Mouse (Mus musculus) midbrain, embryonic 15.5 days (tissue): Measurements from ENCODE around the gene Napsa. TPM values are rescaled to one million over a fixed set of nuclear protein-coding genes. Genes with fewer than 3 reads are reported as not detected.
A peak's percentile ranks its signal among the peaks of the same experiment; 100 is the strongest.

Experiments
- ATAC-seq: fragments of 200-750 bp; cut with Nextera tagmentation; replicated peaks from 2 replicates; pipeline ENCODE4 v1.8.0; 2017; ENCODE audit warnings: moderate TSS enrichment
- H3K27ac ChIP-seq: fragments of 300-500 bp; sonication (generic); 2 replicates; pipeline ENCODE4 v1.5.1; 2015; ENCODE audit warnings: mild to moderate bottlenecking, inconsistent platforms
- H3K27me3 ChIP-seq: fragments of 300-500 bp; sonication (generic); replicated peaks from 2 replicates; pipeline ENCODE4 v1.6.1; 2015; ENCODE audit warnings: inconsistent platforms
- H3K36me3 ChIP-seq: fragments of 300-500 bp; sonication (generic); replicated peaks from 2 replicates; pipeline ENCODE4 v1.6.1; 2015; ENCODE audit warnings: inconsistent platforms
- H3K4me1 ChIP-seq: fragments of 300-500 bp; sonication (generic); 2 replicates; pipeline ENCODE4 v1.6.1; 2015; ENCODE audit warnings: inconsistent platforms
- H3K4me2 ChIP-seq: fragments of 300-500 bp; sonication (generic); 2 replicates; pipeline ENCODE4 v1.6.1; 2015; ENCODE audit warnings: inconsistent platforms, mild to moderate bottlenecking, moderate library complexity
- H3K4me3 ChIP-seq: fragments of 300-500 bp; sonication (generic); 2 replicates; pipeline ENCODE4 v1.5.1; 2015; ENCODE audit warnings: mild to moderate bottlenecking, inconsistent platforms
- H3K9ac ChIP-seq: fragments of 300-500 bp; sonication (generic); 2 replicates; pipeline ENCODE4 v1.6.1; 2015; ENCODE audit warnings: mild to moderate bottlenecking, inconsistent platforms
- H3K9me3 ChIP-seq: fragments of 300-500 bp; sonication (generic); 2 replicates; pipeline ENCODE4 v1.6.1; 2016; ENCODE audit warnings: inconsistent platforms
- WGBS: fragments of 180-500 bp; shearing (Covaris S2); methylation state at CpG from one replicate; pipeline ENCODE4 v1.1.7; 2015; ENCODE audit warnings: mixed read lengths; 5-methylcytosine and 5-hydroxymethylcytosine counted together
- polyA plus RNA-seq: library from polyadenylated mRNA; unstranded; fragments of >200 nt; fragmentation: Nextera tagmentation; extraction: Ambion mirVana; gene quantifications from 2 replicates; pipeline ENCODE4 v1.2.1, GENCODE M21; 2015

The Napsa gene
- polyA plus RNA-seq, 1 experiment from 2014 or later, result 1.4 TPM

DNA sequence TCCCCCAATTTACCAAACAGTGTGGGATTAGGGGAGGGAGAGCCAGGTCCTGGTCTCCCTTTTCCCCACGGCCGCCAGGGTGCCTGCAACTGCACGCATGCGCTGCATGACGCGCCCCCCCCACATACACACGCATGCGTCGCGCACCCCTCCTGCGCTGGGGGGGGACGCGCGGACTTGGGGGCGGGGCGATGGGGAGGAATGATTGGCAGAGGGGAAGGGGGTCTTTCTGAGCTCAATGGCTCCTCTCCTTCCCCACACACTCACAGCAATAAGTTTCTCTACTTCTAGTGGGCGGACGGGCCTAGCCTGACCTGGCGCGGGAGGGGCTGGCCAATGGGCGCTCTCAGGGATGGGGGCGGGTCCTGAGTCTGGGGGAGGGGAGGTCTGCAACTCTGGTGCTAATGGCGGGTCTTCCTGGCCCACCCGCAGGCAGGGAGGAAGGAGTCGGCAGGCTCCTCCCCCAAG is 32.0 kb downstream of the Napsa start:
- Histone ChIP-seq H3K27ac (no peak overlapping the region), H3K4me3 (peak overlapping the region; percentile 31), H3K9me3 (no peaks in the 10 kb centered on the region), H3K4me1 (peaks cover 23% of the 10 kb centered on the region), H3K36me3 (no peaks in the 10 kb centered on the region), H3K4me2 (peak overlapping the region; percentile 51), H3K27me3 (peaks cover 32% of the 10 kb centered on the region), H3K9ac (no peak overlapping the region; the same call in 1 of the 2 replicates)
- WGBS, result 2% methylated on average over 24 of the region's 25 CpGs
- peak; percentile 46 for ATAC-seq

DNA sequence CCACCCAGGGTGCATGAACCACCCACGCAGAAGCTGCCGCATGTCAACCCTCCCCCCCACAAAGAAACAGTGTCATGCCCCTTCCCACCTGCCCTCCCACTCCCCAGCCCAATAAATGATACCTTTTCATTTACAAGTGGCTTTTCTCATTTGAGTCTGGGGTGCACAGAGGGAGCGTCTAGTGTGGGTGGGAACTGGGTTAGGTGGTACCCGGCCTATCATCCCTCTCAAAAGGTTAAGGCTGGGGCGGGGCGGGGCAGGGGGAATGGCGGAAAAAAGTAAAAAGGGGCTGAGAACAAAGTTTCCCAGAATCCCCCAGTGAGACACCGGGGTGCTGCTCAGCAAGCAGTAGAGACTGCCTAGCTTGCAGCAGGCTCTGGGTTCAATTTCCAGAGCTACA is 32.4 kb downstream of the Napsa start:
- no peaks in the 10 kb centered on the region for H3K36me3 ChIP-seq
- peaks cover 32% of the 10 kb centered on the region for H3K27me3 ChIP-seq
- no peaks in the 10 kb centered on the region for H3K9me3 ChIP-seq
- no peak overlapping the region for H3K27ac ChIP-seq
- no peak for ATAC-seq
- no peak overlapping the region for H3K9ac ChIP-seq
- H3K4me1 ChIP-seq, result peaks cover 23% of the 10 kb centered on the region
- H3K4me2 ChIP-seq, result peak overlapping the region; percentile 51
- H3K4me3 ChIP-seq, result peak overlapping the region; percentile 31
- WGBS, result 3% methylated on average over 8 of the region's 8 CpGs

DNA sequence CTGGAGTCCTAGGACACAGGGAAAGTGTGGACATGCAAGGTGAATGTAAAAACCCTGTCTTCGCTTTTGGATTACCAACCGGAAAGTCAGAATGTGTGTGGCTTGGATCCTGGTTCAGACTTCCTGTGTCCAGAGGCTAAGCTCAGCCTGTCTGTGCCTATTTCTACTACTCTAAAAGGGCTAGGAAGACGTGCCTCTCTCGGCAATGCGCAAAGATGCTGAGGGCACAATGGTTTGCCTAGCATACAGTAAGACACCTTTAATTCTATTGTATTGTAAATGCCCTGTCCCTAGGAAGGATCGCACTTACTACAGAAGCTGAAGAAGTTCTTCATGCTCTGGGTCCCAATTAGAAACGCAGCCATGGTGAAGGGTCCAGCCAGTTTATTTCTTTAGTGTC is 33.3 kb downstream of the Napsa start:
- peaks cover 32% of the 10 kb centered on the region for H3K27me3 ChIP-seq

DNA sequence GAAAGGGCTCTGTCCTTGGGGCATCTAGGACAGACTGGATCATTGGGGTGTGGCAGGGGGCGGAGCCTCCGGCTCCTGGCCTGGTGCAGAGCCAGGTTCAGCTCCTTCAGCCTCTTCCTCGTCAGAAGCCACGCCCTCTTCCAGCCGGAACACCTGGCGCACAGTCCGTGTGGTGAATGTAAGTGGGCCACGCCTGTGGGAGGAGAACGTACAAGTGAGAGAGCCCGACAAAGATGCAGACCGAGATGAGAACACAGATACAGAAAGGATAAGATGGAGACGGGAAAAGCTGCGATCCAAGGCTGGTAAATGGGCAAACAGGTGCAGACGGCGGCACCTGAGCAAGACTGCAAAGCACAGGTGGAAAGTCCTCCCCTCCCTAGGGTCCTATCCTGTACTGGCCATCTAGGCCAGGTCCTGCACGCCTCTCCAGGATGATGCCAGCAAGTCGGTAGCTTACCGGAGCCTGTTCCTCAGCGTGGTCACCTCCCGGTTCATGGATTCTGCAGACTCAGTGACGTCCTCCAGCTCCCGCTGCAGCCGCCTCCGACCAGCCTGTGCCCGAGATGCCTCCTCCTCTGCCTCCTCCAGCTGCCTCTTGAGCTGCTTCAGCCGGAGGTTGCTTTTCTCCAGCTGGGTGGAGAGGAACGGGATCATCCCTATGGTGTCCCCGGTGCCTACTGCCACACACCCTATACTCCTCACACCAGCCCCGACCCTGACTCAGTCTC is 34.2 kb downstream of the Napsa start:
- WGBS, result 12% methylated on average over 29 of the region's 29 CpGs
- Histone ChIP-seq H3K4me2 (peak overlapping the region; percentile 24), H3K9ac (0 out of 2 replicates have a peak overlapping the region, but pooled peaks have one; percentile 9), H3K27me3 (peaks cover 25% of the 10 kb centered on the region), H3K36me3 (no peaks in the 10 kb centered on the region), H3K4me1 (peaks cover 23% of the 10 kb centered on the region), H3K4me3 (peak overlapping the region; percentile 13), H3K27ac (no peak overlapping the region), H3K9me3 (no peaks in the 10 kb centered on the region)
- ATAC-seq, result no peak

More for the DNA sequence above, 33.3 kb downstream of the Napsa start:
- 33% methylated on average over 7 of the region's 7 CpGs for WGBS
- H3K4me2 ChIP-seq, result no peak overlapping the region
- no peak overlapping the region for H3K9ac ChIP-seq
- H3K4me3 ChIP-seq, result no peak overlapping the region
- ATAC-seq, result no peak
- peaks cover 23% of the 10 kb centered on the region for H3K4me1 ChIP-seq
- H3K27ac ChIP-seq, result no peak overlapping the region
- H3K36me3 ChIP-seq, result no peaks in the 10 kb centered on the region
- no peaks in the 10 kb centered on the region for H3K9me3 ChIP-seq

DNA sequence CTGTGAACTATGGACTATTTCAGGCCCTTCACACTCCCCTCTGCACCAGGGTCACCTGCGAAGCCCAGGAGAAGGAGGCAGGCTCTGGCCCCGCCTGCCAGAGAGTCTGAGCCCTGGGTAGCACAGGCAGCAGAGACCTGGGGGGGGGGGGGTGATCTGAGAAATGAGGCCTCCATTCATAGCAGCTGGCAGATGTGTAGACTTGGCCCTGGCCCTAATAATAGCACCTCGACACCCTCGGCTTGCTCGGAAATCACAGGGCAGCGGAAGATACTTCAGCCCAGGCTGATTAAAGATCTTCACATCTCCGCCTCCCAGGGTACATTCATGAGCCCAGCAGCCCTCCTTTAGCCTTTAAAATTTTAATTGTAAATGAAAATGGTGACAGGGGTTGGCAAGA is 40.0 kb downstream of the Napsa start:
- Histone ChIP-seq H3K27me3 (peaks cover 28% of the 10 kb centered on the region), H3K36me3 (no peaks in the 10 kb centered on the region), H3K4me3 (no peak overlapping the region), H3K4me1 (peaks cover 5% of the 10 kb centered on the region; the same call in 1 of the 2 replicates), H3K9me3 (no peaks in the 10 kb centered on the region), H3K4me2 (no peak overlapping the region), H3K9ac (no peak overlapping the region), H3K27ac (no peak overlapping the region)
- WGBS, result 69% methylated on average over 7 of the region's 7 CpGs
- ATAC-seq, result no peak

DNA sequence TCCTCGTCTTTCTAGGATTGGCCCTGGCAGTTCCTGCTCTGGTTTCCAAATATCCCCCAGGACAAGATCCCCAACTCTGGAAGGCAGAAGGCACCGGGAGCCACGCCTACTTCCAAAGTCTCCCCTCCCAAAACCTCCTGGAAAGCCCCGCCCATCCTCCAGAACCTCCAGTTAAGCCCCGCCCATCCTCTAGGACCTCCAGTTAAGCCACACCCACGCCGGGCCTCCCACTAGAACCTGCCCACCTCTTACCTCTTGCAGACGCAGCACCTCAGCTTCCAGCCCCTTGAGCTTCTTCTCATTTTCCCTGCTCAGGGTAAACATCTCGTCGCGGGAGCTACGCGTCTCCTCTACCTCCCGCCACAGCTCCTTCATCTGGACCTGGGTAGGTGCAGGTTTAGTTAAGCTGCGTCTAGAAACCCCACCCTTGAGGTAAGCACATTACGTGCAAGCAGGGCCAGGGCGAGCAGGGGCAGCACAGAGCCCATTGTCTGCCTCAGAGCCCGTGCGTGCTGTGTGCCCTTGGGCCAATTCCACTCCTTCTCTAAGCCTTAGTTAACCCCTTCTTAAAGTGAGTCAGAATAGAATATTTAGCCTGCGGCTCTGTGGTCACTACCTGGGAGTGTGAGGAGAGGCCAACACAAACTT is 42.0 kb downstream of the Napsa start:
- H3K9ac ChIP-seq, result no peak overlapping the region
- H3K4me1 ChIP-seq, result peaks cover 5% of the 10 kb centered on the region; the same call in 1 of the 2 replicates
- peak overlapping the region; percentile 11 for H3K4me3 ChIP-seq
- H3K4me2 ChIP-seq, result peak overlapping the region; percentile 19; the same call in 1 of the 2 replicates
- H3K27ac ChIP-seq, result no peak overlapping the region
- no peak for ATAC-seq
- 10% methylated on average over 20 of the region's 20 CpGs for WGBS
- no peaks in the 10 kb centered on the region for H3K9me3 ChIP-seq
- no peaks in the 10 kb centered on the region for H3K36me3 ChIP-seq
- peaks cover 28% of the 10 kb centered on the region for H3K27me3 ChIP-seq

DNA sequence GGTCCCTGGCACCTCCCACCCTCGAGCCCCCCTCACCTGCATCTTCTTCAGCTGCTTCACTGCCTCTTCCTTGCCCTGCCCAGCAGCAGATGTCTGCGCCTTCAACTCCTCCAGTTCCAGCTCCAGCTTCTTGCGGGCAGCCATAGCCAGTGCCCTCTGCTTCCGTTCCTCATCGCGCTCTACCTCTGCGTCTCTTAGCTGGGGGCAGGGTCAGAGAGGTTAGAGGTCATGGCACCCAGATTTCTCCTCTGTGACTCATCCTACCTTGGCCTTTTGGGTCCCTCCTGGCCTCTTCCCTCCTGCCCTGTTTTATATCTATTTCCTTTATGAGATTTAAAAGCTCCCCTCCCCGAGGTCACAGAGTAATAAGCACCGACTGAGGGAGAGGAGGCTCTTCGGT is 43.1 kb downstream of the Napsa start:
- H3K9ac ChIP-seq, result no peak overlapping the region
- H3K36me3 ChIP-seq, result no peaks in the 10 kb centered on the region
- ATAC-seq, result no peak; the same call in 1 of the 2 replicates
- H3K4me2 ChIP-seq, result no peak overlapping the region
- H3K27ac ChIP-seq, result no peak overlapping the region
- H3K4me1 ChIP-seq, result peaks cover 5% of the 10 kb centered on the region; the same call in 1 of the 2 replicates
- no peaks in the 10 kb centered on the region for H3K9me3 ChIP-seq
- WGBS, result 15% methylated on average over 10 of the region's 10 CpGs
- H3K4me3 ChIP-seq, result no peak overlapping the region
- H3K27me3 ChIP-seq, result peaks cover 28% of the 10 kb centered on the region

DNA sequence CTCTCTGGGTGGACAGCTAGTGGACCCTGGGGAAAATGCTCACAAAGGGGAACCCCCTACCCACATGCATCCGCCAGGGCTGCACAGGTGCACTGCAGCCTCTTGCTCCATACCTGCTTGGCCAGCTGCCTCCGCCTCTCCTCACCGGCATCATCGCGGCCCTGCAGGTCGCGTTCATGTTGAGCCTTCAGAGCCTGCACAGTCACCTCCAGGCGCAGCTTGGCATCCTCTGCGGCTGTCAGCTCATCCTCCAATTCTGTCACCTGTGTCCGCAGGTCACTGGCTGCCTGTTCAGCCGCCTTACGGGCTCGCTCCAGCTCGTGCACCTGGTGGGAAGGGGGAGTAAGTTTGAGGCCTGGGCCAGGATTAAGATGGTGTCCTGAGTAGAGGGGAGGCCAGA is 43.8 kb downstream of the Napsa start:
- Histone ChIP-seq H3K27ac (no peak overlapping the region), H3K4me1 (peaks cover 5% of the 10 kb centered on the region; the same call in 1 of the 2 replicates), H3K9me3 (no peaks in the 10 kb centered on the region), H3K4me2 (no peak overlapping the region), H3K36me3 (no peaks in the 10 kb centered on the region), H3K9ac (no peak overlapping the region), H3K27me3 (peaks cover 28% of the 10 kb centered on the region), H3K4me3 (no peak overlapping the region)
- ATAC-seq, result no peak
- 81% methylated on average over 14 of the region's 14 CpGs for WGBS

DNA sequence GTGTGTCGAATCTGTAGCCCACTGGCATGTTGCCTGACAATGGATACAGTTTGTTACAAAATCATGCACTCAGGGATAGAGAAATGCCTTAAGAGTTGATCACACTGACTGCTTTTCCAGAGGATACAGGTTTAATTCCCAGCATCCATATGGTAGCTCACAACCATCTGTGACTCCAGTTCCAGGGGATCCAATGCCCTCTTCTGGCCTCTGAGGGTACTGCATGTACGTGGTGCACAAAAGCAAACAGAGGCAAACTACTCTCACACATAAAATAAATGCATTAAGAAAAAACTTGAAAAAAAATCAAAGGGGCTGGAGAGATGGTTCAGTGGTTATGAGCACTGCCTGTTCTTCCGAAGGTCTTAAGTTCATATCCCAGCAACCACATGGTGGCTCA is 44.9 kb downstream of the Napsa start:
- Histone ChIP-seq H3K9ac (no peak overlapping the region), H3K27me3 (peaks cover 28% of the 10 kb centered on the region), H3K9me3 (no peaks in the 10 kb centered on the region), H3K4me1 (peaks cover 5% of the 10 kb centered on the region; the same call in 1 of the 2 replicates), H3K36me3 (no peaks in the 10 kb centered on the region), H3K4me3 (no peak overlapping the region), H3K4me2 (no peak overlapping the region), H3K27ac (no peak overlapping the region)
- ATAC-seq, result no peak
- WGBS, result 77% methylated on average over 3 of the region's 3 CpGs

DNA sequence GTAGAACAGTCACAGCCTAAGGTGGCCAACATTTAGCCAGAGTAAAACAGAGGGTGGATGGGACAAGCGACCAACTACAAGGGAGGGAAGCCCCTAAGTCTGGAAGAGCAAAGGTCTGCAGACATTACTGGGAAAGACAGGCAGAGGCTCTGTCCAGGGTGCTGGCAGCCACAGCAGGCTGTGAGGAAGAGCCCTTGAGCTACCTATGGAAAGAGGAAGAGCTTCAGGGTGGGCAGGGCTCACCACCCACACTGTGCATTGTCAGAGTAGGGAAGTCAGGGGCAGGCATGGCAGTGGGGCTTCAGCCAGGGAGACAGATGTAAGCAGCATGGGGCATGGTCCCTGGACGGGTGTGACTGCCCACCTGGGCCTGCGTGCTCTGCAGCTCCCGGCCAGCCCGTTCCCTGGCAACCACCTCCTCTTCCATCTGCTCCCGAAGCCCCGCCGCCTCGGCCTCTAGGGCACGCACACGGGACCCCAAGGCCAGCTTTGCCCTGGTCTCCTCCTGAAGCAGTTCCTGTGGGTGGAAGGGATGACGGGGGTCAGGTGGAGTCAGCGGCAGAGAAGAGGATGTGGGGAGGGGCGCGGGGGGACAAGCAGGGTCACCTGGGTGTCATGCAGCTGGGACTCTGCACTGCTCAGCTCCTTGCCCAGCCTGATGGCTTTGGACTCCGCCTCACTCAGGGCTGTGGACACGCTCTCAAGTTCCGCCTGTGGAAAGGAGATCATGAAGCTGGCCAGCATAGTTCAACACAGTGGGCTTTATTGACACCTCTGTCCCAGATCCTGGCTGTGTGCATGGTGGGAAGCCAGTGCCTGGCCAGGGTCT is 51.7 kb downstream of the Napsa start:
- Histone ChIP-seq H3K9me3 (no peaks in the 10 kb centered on the region), H3K4me3 (no peak overlapping the region), H3K9ac (no peak overlapping the region), H3K27me3 (no peaks in the 10 kb centered on the region), H3K4me2 (no peak overlapping the region), H3K36me3 (no peaks in the 10 kb centered on the region), H3K27ac (no peak overlapping the region), H3K4me1 (no peaks in the 10 kb centered on the region)
- ATAC-seq, result no peak
- WGBS, result 47% methylated on average over 18 of the region's 18 CpGs

DNA sequence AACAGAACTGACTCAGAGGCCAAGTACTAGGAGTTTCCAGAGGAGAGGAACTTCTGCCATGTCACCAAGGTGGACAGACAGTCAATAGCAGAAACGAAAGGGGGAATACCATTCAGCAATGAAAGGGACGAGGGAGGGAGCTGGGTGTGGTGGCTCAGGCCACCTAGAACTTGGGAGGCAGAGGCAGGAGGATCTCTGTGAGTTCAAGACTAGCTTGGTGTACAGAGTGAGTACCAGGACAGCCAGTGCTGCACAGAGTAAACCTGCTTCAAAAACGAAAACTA is 52.3 kb downstream of the Napsa start:
- Histone ChIP-seq H3K9ac (no peak overlapping the region), H3K4me1 (no peaks in the 10 kb centered on the region), H3K27ac (no peak overlapping the region), H3K36me3 (no peaks in the 10 kb centered on the region), H3K4me2 (no peak overlapping the region), H3K4me3 (no peak overlapping the region), H3K27me3 (no peaks in the 10 kb centered on the region), H3K9me3 (no peaks in the 10 kb centered on the region)
- no peak for ATAC-seq
- WGBS, result 79% methylated on average over 3 of the region's 3 CpGs

DNA sequence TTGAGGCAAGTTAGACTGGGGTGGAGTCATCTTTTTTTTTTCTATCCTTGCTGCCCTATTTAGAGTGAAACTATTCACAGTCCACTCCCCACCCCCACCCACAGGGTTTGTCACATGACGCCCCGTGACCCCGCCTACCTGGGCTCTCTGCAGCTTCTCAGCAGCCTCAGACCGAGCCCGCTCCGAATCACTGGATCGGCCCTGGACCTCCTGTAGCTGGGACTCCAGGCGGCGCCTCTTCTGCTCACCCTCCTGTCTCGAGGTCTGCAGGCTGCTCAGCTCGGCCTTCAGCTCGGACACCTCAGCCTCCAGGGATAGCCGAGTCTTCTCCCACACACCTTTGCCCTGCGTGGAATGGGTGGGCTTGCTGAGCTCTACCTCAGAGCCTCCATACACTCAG is 52.6 kb downstream of the Napsa start:
- Histone ChIP-seq H3K27ac (no peak overlapping the region), H3K36me3 (no peaks in the 10 kb centered on the region), H3K4me1 (no peaks in the 10 kb centered on the region), H3K4me3 (no peak overlapping the region), H3K27me3 (no peaks in the 10 kb centered on the region), H3K9me3 (no peaks in the 10 kb centered on the region), H3K4me2 (no peak overlapping the region), H3K9ac (no peak overlapping the region)
- 66% methylated on average over 14 of the region's 14 CpGs for WGBS
- no peak for ATAC-seq
